Mouse (Mus musculus): ENCODE measurements around the gene Cenph. TPM values are rescaled to one million over a fixed set of nuclear protein-coding genes. Genes with fewer than 3 reads are reported as not detected.
"Not testable (repeated sequence)": the region's sequence is repeated elsewhere in the genome, so short reads cannot be mapped to it uniquely, and the experiment has no call there.

The Cenph gene
- polyA plus RNA-seq, 1 experiment from 2014 or later = 18.0 TPM

DNA sequence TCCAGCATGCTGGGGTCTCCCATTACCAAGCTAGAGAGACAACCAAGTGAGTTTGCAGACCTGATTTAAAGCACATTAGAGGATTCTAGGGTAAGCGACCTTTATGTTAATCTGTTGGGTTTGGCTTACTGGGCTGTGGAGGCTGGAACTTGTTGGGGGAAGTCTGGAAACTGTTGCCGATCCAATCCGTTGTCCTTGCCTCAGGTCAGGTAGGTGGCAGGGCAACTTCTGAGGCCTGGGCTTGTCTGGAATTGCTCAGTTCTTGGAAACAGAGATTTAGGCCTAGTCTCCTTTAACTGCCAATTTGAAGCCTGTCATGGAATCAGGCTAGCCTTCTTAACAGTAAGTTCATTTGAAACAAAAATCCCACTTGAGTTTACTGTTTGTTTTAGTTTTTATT is 13.4 kb upstream of the Cenph start:
- WGBS = 83% methylated on average over 3 of the region's 3 CpGs
- no peak for ATAC-seq (ENCODE audit: insufficient number of reproducible peaks, insufficient read depth, low FRiP score, low read depth)
- no peaks in the 10 kb centered on the region for H3K27me3 ChIP-seq (ENCODE audit: control insufficient read depth, insufficient read depth, low read length)
- no peak overlapping the region for H3K4me3 ChIP-seq (ENCODE audit: control insufficient read depth in 1 of 2, insufficient read depth in 1 of 2, low read depth in 1 of 2, low read length in 2 of 2)
- H3K9me3 ChIP-seq (ENCODE audit: control insufficient read depth, low read length) = no peaks in the 10 kb centered on the region
- H3K4me1 ChIP-seq (ENCODE audit: control insufficient read depth in 2 of 2, insufficient read depth in 2 of 2, low read length in 2 of 2) = peaks cover 2 to 16% of the 10 kb centered on the region in 2 experiments; a peak in 3 of 4 replicates
- no peak overlapping the region for H3K27ac ChIP-seq (replicated peaks in 1 of 2; ENCODE audit: control insufficient read depth in 1 of 2, insufficient read depth in 1 of 2, low read depth in 2 of 2, low read length in 2 of 2)
- H3K9ac ChIP-seq (ENCODE audit: low read length) = no peak overlapping the region
- H3K4me2 ChIP-seq (ENCODE audit: low read length) = no peak overlapping the region
- peaks cover 10% of the 10 kb centered on the region for H3K36me3 ChIP-seq (ENCODE audit: control insufficient read depth, insufficient read depth, low read length)

DNA sequence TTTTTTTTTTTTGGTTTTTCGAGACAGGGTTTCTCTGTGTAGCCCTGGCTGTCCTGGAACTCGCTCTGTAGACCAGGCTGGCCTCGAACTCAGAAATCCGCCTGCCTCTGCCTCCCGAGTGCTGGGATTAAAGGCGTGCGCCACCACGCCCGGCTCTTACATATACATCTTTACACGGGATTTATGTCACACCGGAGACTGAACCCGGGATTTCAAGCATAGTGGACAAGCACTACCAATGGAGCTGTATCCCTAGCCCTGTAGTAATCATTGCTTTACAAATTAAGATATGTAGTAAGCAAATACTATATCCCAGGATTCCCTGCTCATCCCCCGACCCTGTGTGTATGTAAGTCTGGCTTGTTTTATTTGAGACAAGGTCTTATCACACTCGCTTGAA is 12.4 kb upstream of the Cenph start:
- not testable (repeated sequence) for ATAC-seq (ENCODE audit: insufficient number of reproducible peaks, insufficient read depth, low FRiP score, low read depth); H3K9me3 ChIP-seq (ENCODE audit: control insufficient read depth, low read length); H3K4me2 ChIP-seq (ENCODE audit: low read length); H3K27ac ChIP-seq (replicated peaks in 1 of 2; ENCODE audit: control insufficient read depth in 1 of 2, insufficient read depth in 1 of 2, low read depth in 2 of 2, low read length in 2 of 2); H3K27me3 ChIP-seq (ENCODE audit: control insufficient read depth, insufficient read depth, low read length); H3K9ac ChIP-seq (ENCODE audit: low read length); H3K4me3 ChIP-seq (ENCODE audit: control insufficient read depth in 1 of 2, insufficient read depth in 1 of 2, low read depth in 1 of 2, low read length in 2 of 2)
- WGBS = 94% methylated on average over 12 of the region's 14 CpGs
- peaks cover 20% of the 10 kb centered on the region for H3K36me3 ChIP-seq (ENCODE audit: control insufficient read depth, insufficient read depth, low read length)
- H3K4me1 ChIP-seq (ENCODE audit: control insufficient read depth in 2 of 2, insufficient read depth in 2 of 2, low read length in 2 of 2) = peaks cover 5 to 24% of the 10 kb centered on the region in 2 experiments

- Histone ChIP-seq H3K27me3 (ENCODE audit: control insufficient read depth, insufficient read depth, low read length) (no peaks in the 10 kb centered on the region), H3K9me3 (ENCODE audit: control insufficient read depth, low read length) (no peaks in the 10 kb centered on the region), H3K9ac (ENCODE audit: low read length) (no peak overlapping the region), H3K27ac (replicated peaks in 1 of 2; ENCODE audit: control insufficient read depth in 1 of 2, insufficient read depth in 1 of 2, low read depth in 2 of 2, low read length in 2 of 2) (no peak overlapping the region), H3K36me3 (ENCODE audit: control insufficient read depth, insufficient read depth, low read length) (peaks cover 26% of the 10 kb centered on the region), H3K4me3 (ENCODE audit: control insufficient read depth in 1 of 2, insufficient read depth in 1 of 2, low read depth in 1 of 2, low read length in 2 of 2) (no peak overlapping the region), H3K4me1 (ENCODE audit: control insufficient read depth in 2 of 2, insufficient read depth in 2 of 2, low read length in 2 of 2) (peaks cover 5 to 28% of the 10 kb centered on the region in 2 experiments), H3K4me2 (ENCODE audit: low read length) (no peak overlapping the region)
- ATAC-seq (ENCODE audit: insufficient number of reproducible peaks, insufficient read depth, low FRiP score, low read depth) = no peak
- WGBS = 79% methylated on average over 6 of the region's 6 CpGs
Measured at GRCm38 (mm10) chr13:100787316-100788010, 11.8 kb upstream of the Cenph start.

DNA sequence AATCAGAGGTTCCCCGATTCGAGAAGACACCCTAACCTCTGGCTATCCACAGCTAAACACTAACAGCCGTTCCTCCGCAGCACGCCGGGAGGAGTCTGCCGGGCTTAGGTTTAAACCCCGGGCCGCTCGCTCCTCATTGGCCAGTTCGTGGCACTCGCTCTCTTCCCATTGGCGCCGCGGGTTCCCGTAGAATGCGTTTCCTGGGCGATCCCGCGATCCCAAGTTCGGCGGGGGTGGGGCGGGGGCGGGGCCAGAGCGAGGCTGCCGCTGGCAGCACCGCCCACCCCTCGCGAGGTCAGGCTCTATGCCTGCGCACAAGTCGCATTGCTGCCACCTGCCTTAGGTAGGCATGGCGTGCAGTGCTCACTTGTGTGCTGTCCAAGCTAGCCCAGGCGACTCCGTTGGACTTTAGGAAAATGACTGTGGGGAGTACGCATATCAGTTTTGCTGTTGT is 10.7 kb upstream of the Cenph start, which contains the start of gene Ccnb1:
Gene Ccnb1, minus strand, starts transcription at position 157 of the 454 bp plus-strand sequence.
- under 1% methylated on average over 34 of the region's 35 CpGs for WGBS
- H3K4me2 ChIP-seq (ENCODE audit: low read length) = peak within 1 kb of the TSS; percentile 93
- peak within 1 kb of the TSS; percentile 48 to 65 for H3K27ac ChIP-seq (replicated peaks in 1 of 2; ENCODE audit: control insufficient read depth in 1 of 2, insufficient read depth in 1 of 2, low read depth in 2 of 2, low read length in 2 of 2)
- peak within 1 kb of the TSS; percentile 91 for H3K9ac ChIP-seq (ENCODE audit: low read length)
- H3K4me1 ChIP-seq (ENCODE audit: control insufficient read depth in 2 of 2, insufficient read depth in 2 of 2, low read length in 2 of 2) = peaks cover 5 to 31% of the 10 kb centered on the region in 2 experiments
- peak; percentile 94 for ATAC-seq (ENCODE audit: insufficient number of reproducible peaks, insufficient read depth, low FRiP score, low read depth)
- peak within 1 kb of the TSS; percentile 81 to 94 for H3K4me3 ChIP-seq (ENCODE audit: control insufficient read depth in 1 of 2, insufficient read depth in 1 of 2, low read depth in 1 of 2, low read length in 2 of 2)
- H3K27me3 ChIP-seq (ENCODE audit: control insufficient read depth, insufficient read depth, low read length) = no peaks in the 10 kb centered on the region
- H3K36me3 ChIP-seq (ENCODE audit: control insufficient read depth, insufficient read depth, low read length) = peaks cover 36% of the 10 kb centered on the region
- H3K9me3 ChIP-seq (ENCODE audit: control insufficient read depth, low read length) = no peaks in the 10 kb centered on the region

GRCm38 (mm10) chr13:100785806-100786413 is 10.2 kb upstream of the Cenph start:
- Histone ChIP-seq H3K27me3 (ENCODE audit: control insufficient read depth, insufficient read depth, low read length) (no peaks in the 10 kb centered on the region), H3K4me3 (ENCODE audit: control insufficient read depth in 1 of 2, insufficient read depth in 1 of 2, low read depth in 1 of 2, low read length in 2 of 2) (peak overlapping the region; percentile 81 to 94), H3K9ac (ENCODE audit: low read length) (peak overlapping the region; percentile 91), H3K4me1 (ENCODE audit: control insufficient read depth in 2 of 2, insufficient read depth in 2 of 2, low read length in 2 of 2) (peaks cover 5 to 31% of the 10 kb centered on the region in 2 experiments), H3K4me2 (ENCODE audit: low read length) (peak overlapping the region; percentile 93), H3K9me3 (ENCODE audit: control insufficient read depth, low read length) (no peaks in the 10 kb centered on the region), H3K27ac (replicated peaks in 1 of 2; ENCODE audit: control insufficient read depth in 1 of 2, insufficient read depth in 1 of 2, low read depth in 2 of 2, low read length in 2 of 2) (peak overlapping the region; percentile 48 to 65), H3K36me3 (ENCODE audit: control insufficient read depth, insufficient read depth, low read length) (peaks cover 41% of the 10 kb centered on the region)
- WGBS = under 1% methylated on average over 29 of the region's 30 CpGs
- peak; percentile 4; the same call in 1 of the 2 replicates for ATAC-seq (ENCODE audit: insufficient number of reproducible peaks, insufficient read depth, low FRiP score, low read depth)

- Histone ChIP-seq H3K36me3 (ENCODE audit: control insufficient read depth, insufficient read depth, low read length) (peaks cover 48% of the 10 kb centered on the region), H3K4me3 (ENCODE audit: control insufficient read depth in 1 of 2, insufficient read depth in 1 of 2, low read depth in 1 of 2, low read length in 2 of 2) (no peak overlapping the region), H3K9ac (ENCODE audit: low read length) (no peak overlapping the region), H3K27ac (replicated peaks in 1 of 2; ENCODE audit: control insufficient read depth in 1 of 2, insufficient read depth in 1 of 2, low read depth in 2 of 2, low read length in 2 of 2) (no peak overlapping the region), H3K27me3 (ENCODE audit: control insufficient read depth, insufficient read depth, low read length) (no peaks in the 10 kb centered on the region), H3K4me1 (ENCODE audit: control insufficient read depth in 2 of 2, insufficient read depth in 2 of 2, low read length in 2 of 2) (peaks cover 0 to 10% of the 10 kb centered on the region in 2 experiments; a peak in 2 of 4 replicates), H3K9me3 (ENCODE audit: control insufficient read depth, low read length) (no peaks in the 10 kb centered on the region), H3K4me2 (ENCODE audit: low read length) (no peak overlapping the region)
- WGBS = 72% methylated on average over 3 of the region's 3 CpGs
- no peak for ATAC-seq (ENCODE audit: insufficient number of reproducible peaks, insufficient read depth, low FRiP score, low read depth)
Measured at GRCm38 (mm10) chr13:100777491-100777890, 1.8 kb upstream of the Cenph start.

- peaks cover 46% of the 10 kb centered on the region for H3K36me3 ChIP-seq (ENCODE audit: control insufficient read depth, insufficient read depth, low read length)
- H3K27me3 ChIP-seq (ENCODE audit: control insufficient read depth, insufficient read depth, low read length) = no peaks in the 10 kb centered on the region
- H3K27ac ChIP-seq (replicated peaks in 1 of 2; ENCODE audit: control insufficient read depth in 1 of 2, insufficient read depth in 1 of 2, low read depth in 2 of 2, low read length in 2 of 2) = no peak overlapping the region
- WGBS = 56% methylated on average over 6 of the region's 6 CpGs
- no peak overlapping the region for H3K4me2 ChIP-seq (ENCODE audit: low read length)
- H3K4me1 ChIP-seq (ENCODE audit: control insufficient read depth in 2 of 2, insufficient read depth in 2 of 2, low read length in 2 of 2) = peaks cover 0 to 7% of the 10 kb centered on the region in 2 experiments; a peak in 2 of 4 replicates
- no peak for ATAC-seq (ENCODE audit: insufficient number of reproducible peaks, insufficient read depth, low FRiP score, low read depth)
- H3K9ac ChIP-seq (ENCODE audit: low read length) = no peak overlapping the region
- no peaks in the 10 kb centered on the region for H3K9me3 ChIP-seq (ENCODE audit: control insufficient read depth, low read length)
- H3K4me3 ChIP-seq (ENCODE audit: control insufficient read depth in 1 of 2, insufficient read depth in 1 of 2, low read depth in 1 of 2, low read length in 2 of 2) = no peak overlapping the region
Measured at GRCm38 (mm10) chr13:100776710-100777109, 1.0 kb upstream of the Cenph start.

Data from heart, embryonic 14.5 days (tissue).